Mouse (Mus musculus): ENCODE measurements at regions not wholly inside any gene's neighbourhood (a gene's known extent, or its start where the extent isn't known, plus 50 kb on each side); places are given as distances from the start of the nearest gene placed in this dataset.

DNA sequence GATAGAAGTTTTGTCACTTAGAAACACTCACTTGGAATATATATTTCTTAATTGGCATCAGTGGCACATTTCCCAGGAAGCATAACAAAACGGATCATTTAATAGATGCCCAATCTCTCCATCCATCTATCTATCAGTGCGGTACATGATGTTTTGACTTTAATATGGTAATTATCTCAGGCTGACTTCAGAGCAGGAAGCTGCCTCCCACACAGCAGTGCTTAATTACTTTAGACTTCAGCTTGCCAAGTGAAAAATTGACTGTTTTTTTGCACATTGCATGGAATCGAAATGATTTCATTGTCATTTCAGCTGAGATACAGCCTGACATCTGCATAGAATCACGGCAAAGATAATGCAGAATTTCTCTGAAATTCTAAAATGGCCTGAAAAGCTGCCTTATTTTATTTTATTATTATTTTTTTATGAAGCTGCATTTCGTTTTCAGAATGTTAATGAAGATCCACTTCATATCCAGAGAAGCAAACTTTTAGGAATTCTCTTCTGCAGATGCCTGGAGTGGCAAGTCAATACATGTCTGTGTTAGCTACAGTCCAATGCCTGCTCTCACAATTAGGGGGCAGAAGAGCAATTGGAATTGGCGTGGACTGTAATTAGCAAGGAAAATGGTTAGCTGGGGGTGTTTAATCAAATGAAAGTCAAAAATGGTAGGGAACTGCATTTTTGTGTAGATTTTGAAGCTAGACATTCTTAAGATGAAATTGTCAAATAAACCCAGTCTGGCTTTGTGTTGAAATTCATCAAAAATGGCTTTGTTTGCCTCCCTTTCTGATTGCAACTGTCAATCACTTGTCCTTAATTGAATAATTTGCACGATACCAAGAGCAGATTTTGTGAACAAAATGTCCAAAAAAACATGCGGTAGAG lies 240.3 kb downstream of the Ttll7 start:
- TF ChIP-seq FLI1 (IDR thresholded peaks at IDR 0.05; ENCODE audit: low read length) = no peak
- no peak for TF ChIP-seq GATA1 (IDR thresholded peaks at IDR 0.05; ENCODE audit: borderline replicate concordance, low read length)
- no peaks in the 10 kb centered on the region for H3K27me3 ChIP-seq (replicated peaks)
- peaks cover 26% of the 10 kb centered on the region for H3K9me3 ChIP-seq
- no peak overlapping the region for H3K4me3 ChIP-seq (replicated peaks)
- H3K4me1 ChIP-seq = no peaks in the 10 kb centered on the region
- H3K36me3 ChIP-seq (replicated peaks; ENCODE audit: low read length) = no peaks in the 10 kb centered on the region

DNA sequence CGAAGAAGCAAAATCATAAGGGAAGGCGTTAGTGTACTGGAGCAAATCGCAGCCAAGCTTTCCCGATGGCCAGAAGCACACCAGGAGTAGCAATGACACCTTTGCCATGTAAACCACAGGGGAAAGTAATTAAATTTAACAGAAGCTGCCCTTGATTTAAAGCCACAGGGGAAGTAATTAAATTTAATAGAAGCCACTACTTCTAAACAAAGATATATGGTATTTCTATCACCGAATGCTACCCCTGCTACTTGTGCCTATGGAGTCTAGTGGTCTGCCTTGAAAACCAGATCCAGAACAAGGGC lies 240.9 kb downstream of the Ttll7 start:
- Histone ChIP-seq H3K4me1 (no peaks in the 10 kb centered on the region), H3K9me3 (peaks cover 27% of the 10 kb centered on the region), H3K27me3 (replicated peaks) (no peaks in the 10 kb centered on the region), H3K36me3 (replicated peaks; ENCODE audit: low read length) (no peaks in the 10 kb centered on the region), H3K4me3 (replicated peaks) (no peak overlapping the region)
- no peak for TF ChIP-seq FLI1 (IDR thresholded peaks at IDR 0.05; ENCODE audit: low read length)
- TF ChIP-seq GATA1 (IDR thresholded peaks at IDR 0.05; ENCODE audit: borderline replicate concordance, low read length) = no peak

DNA sequence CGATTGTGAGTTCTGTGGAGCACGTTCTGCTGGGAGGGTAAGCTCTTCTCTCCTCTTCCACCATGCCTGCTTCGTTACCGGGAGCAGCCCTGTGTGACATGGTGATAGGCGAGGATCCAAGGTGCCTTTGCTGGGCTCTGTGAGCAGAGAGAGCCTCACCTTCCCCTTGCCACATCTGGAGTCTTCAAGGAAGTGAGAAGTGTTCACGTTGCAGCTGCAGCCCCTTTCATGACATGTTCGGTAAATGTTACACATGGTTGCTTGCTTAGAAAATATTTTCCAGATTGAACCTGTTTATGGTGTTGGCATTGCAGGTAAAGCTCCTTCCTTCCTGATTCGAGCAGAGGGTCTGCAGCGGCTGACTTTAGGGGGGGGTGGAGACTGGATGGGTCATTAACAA lies 244.0 kb downstream of the Ttll7 start:
- Histone ChIP-seq H3K9me3 (peaks cover 28% of the 10 kb centered on the region), H3K27me3 (replicated peaks) (no peaks in the 10 kb centered on the region), H3K4me3 (replicated peaks) (peak overlapping the region; percentile 23), H3K4me1 (no peaks in the 10 kb centered on the region), H3K36me3 (replicated peaks; ENCODE audit: low read length) (no peaks in the 10 kb centered on the region)
- TF ChIP-seq GATA1 (IDR thresholded peaks at IDR 0.05; ENCODE audit: borderline replicate concordance, low read length) (no peak), FLI1 (IDR thresholded peaks at IDR 0.05; ENCODE audit: low read length) (no peak)

DNA sequence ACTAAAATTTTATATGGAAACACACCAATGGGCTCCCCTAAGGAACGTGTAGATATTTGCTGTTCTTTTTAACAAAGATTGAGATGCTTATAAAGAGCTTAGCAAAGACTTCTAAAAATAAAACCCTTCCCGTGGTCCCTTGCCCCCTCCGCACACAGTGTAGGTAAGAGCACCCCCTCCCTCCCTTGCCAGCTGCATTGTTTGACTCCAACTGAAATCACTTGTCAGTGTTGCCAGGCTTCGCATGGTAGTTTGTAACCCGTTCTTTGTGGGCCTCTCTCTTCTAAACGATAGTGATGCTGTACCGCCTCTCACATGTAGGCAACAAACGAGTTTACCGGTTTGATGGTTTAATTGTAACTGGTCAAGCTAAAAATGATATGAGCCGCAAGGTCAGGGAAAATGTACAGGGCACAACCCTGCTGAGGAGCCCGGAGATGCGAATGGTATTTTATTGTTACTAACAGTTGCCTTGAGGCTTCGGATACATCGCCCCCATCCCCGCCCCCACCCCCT lies 246.0 kb downstream of the Ttll7 start:
- Histone ChIP-seq H3K4me3 (replicated peaks) (no peak overlapping the region), H3K4me1 (no peaks in the 10 kb centered on the region), H3K36me3 (replicated peaks; ENCODE audit: low read length) (no peaks in the 10 kb centered on the region), H3K9me3 (peaks cover 39% of the 10 kb centered on the region), H3K27me3 (replicated peaks) (no peaks in the 10 kb centered on the region)
- TF ChIP-seq GATA1 (IDR thresholded peaks at IDR 0.05; ENCODE audit: borderline replicate concordance, low read length) (no peak), FLI1 (IDR thresholded peaks at IDR 0.05; ENCODE audit: low read length) (no peak)

DNA sequence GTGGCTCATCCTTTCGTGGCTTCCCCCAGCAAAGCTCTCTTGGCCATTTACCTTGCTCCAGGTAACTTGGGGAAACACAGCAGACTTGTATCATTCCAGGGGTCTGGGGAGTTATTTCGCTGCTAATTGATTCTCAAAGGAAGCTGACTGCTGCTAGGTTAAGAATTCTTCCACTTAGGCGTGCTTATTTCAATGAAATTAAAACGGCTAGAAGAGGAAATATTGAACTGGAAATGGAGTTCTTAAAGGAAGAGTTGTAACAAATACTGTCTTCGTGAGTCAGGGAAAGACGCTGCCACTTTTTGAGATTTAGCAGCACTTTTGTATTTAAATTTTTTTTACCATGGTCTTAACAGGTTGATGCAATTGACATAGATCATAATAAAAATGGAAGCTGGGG lies 246.4 kb downstream of the Ttll7 start:
- TF ChIP-seq FLI1 (IDR thresholded peaks at IDR 0.05; ENCODE audit: low read length) (no peak), GATA1 (IDR thresholded peaks at IDR 0.05; ENCODE audit: borderline replicate concordance, low read length) (no peak)
- Histone ChIP-seq H3K27me3 (replicated peaks) (no peaks in the 10 kb centered on the region), H3K4me3 (replicated peaks) (no peak overlapping the region), H3K9me3 (peaks cover 38% of the 10 kb centered on the region), H3K4me1 (no peaks in the 10 kb centered on the region), H3K36me3 (replicated peaks; ENCODE audit: low read length) (no peaks in the 10 kb centered on the region)

DNA sequence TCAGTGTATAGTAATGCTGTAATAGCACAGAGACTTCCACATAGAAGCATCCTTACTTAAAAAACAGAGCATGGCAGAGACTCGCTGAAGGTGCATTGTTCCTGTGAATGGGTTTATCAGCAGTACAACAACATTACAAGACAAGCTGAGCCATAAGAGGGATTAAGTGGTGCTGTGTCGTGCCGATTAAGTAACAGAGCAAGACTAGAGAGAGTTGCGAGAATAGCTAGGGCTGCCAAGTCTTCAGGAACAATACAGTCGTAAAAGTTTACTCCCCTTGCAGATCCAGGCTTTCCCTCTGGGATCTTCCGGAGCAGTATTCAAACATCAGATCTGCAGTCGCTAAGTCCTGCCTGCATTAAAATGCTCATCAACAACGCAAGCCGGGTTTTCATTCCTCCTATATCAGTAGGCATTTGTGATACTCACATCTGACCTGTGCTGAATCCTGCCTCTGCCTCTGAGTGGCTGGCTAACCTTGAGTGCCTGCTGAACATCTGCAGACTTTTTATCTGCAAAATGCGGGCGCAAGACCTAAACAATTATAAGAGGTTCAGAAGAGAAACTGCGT lies 247.1 kb downstream of the Ttll7 start:
- H3K9me3 ChIP-seq = peaks cover 36% of the 10 kb centered on the region
- TF ChIP-seq FLI1 (IDR thresholded peaks at IDR 0.05; ENCODE audit: low read length) (no peak), GATA1 (IDR thresholded peaks at IDR 0.05; ENCODE audit: borderline replicate concordance, low read length) (no peak)
- no peaks in the 10 kb centered on the region for H3K4me1 ChIP-seq

DNA sequence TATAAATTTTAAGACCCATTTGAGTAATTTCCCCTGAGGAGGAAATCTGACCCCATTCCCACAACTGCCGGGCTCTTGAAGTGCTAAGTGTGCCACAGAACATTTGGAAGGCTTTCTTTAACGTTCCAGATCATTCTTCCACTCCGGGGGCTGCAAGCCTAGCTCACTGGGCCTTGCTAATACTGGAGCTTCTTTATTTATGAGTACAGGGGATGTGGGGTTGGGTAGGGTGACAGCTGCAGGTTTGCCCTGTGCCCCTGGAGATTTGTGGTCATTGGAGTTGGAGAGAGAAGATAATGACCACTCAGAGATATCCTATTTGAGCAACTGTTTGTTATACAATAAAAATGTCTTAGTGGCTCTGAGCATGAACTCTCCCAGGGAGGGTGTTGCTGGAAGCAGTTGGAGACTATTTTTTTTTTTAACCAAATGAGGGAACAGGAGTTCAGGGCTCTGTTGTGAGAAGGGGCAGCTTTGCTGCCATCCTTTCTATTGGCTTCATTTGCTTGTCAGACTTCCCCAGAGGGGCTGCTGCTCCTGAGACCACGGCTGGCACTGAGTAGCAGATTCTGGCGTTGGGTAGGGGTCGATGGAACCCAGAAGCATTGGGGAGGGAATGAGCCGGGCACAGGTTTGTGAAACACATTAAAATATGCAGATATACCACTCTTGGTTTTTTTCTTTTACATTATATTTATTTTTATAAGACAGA lies 249.0 kb downstream of the Ttll7 start:
- Histone ChIP-seq H3K27me3 (replicated peaks) (no peaks in the 10 kb centered on the region), H3K4me1 (no peaks in the 10 kb centered on the region), H3K36me3 (replicated peaks; ENCODE audit: low read length) (no peaks in the 10 kb centered on the region), H3K4me3 (replicated peaks) (no peak overlapping the region), H3K9me3 (peaks cover 31% of the 10 kb centered on the region)
- TF ChIP-seq GATA1 (IDR thresholded peaks at IDR 0.05; ENCODE audit: borderline replicate concordance, low read length) (no peak), FLI1 (IDR thresholded peaks at IDR 0.05; ENCODE audit: low read length) (no peak)

More for the DNA sequence above, 247.1 kb downstream of the Ttll7 start:
- Histone ChIP-seq H3K4me3 (replicated peaks) (no peak overlapping the region), H3K36me3 (replicated peaks; ENCODE audit: low read length) (no peaks in the 10 kb centered on the region), H3K27me3 (replicated peaks) (no peaks in the 10 kb centered on the region)

DNA sequence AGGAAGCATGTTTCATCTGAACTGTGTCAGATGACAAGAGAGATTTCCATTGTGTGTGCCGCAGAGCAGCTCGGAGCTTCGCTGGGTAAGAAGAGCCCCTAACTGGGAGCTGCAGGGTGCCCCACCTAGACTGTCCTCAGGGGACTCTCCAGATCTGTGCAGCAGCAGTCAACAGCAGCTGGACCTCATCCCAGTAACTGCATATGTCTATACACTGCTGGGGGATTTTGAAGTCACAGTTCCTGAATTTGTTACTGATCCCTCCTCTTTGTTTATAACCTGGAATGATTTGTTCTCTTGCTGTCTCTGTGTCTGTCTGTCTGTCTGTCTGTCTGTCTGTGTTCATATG lies 249.6 kb downstream of the Ttll7 start:
- H3K4me1 ChIP-seq = no peaks in the 10 kb centered on the region
- no peaks in the 10 kb centered on the region for H3K27me3 ChIP-seq (replicated peaks)
- peaks cover 30% of the 10 kb centered on the region for H3K9me3 ChIP-seq
- no peak overlapping the region for H3K4me3 ChIP-seq (replicated peaks)
- no peak for TF ChIP-seq GATA1 (IDR thresholded peaks at IDR 0.05; ENCODE audit: borderline replicate concordance, low read length)
- H3K36me3 ChIP-seq (replicated peaks; ENCODE audit: low read length) = no peaks in the 10 kb centered on the region

DNA sequence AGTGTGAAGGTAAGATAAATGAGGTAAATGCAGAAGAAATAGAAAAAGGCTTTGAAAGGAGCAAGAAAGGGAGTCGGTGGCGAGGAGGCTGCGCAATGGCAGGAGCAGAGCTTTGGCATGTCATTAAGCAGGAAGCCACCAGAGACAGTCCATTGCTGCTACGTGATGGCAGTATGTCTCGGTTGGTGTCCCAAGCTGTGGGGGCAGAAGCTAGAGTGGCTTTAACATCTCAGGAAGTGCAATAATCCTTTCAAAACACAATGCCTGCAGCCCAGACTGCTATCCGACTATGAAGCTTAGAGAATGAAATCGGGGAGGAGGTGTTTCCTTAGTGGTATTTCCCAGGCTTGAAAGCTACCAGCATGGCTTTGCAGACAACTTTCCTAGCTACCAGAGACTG lies 251.3 kb downstream of the Ttll7 start:
- H3K36me3 ChIP-seq (replicated peaks; ENCODE audit: low read length) = no peaks in the 10 kb centered on the region
- peaks cover 26% of the 10 kb centered on the region for H3K9me3 ChIP-seq
- H3K27me3 ChIP-seq (replicated peaks) = no peaks in the 10 kb centered on the region
- no peaks in the 10 kb centered on the region for H3K4me1 ChIP-seq
- TF ChIP-seq GATA1 (IDR thresholded peaks at IDR 0.05; ENCODE audit: borderline replicate concordance, low read length) (no peak), FLI1 (IDR thresholded peaks at IDR 0.05; ENCODE audit: low read length) (no peak)
- no peak overlapping the region for H3K4me3 ChIP-seq (replicated peaks)

DNA sequence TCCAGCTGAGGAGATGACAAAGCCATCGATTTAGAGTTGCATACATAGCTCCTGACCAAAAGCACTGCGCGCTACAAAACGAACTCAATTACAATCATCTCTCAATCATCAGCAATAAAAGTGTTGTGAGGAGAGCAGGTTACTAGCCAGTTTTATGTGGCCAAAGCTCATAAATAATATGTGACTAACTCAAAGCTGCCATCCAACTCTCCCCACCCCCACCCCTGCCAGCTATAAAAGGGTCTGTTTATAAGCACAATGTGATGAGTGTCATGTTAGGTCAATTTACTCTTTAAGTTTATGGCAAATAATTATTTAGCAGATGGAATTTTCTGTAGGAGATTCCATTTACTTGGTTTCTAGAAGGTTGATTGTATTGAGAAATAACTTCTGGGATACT lies 265.4 kb downstream of the Ttll7 start:
- Histone ChIP-seq H3K4me1 (no peaks in the 10 kb centered on the region), H3K27me3 (replicated peaks) (no peaks in the 10 kb centered on the region), H3K36me3 (replicated peaks; ENCODE audit: low read length) (no peaks in the 10 kb centered on the region), H3K9me3 (peaks cover 29% of the 10 kb centered on the region), H3K4me3 (replicated peaks) (no peak overlapping the region)
- no peak for TF ChIP-seq FLI1 (IDR thresholded peaks at IDR 0.05; ENCODE audit: low read length)
- no peak for TF ChIP-seq GATA1 (IDR thresholded peaks at IDR 0.05; ENCODE audit: borderline replicate concordance, low read length)

All from megakaryocyte, embryonic 14.5 days (primary cell).